Mouse (Mus musculus) 3134 (cell line): ENCODE data around the gene Pcbd2.
A peak's percentile ranks its signal among the peaks of the same experiment; 100 is the strongest.

Experiments used
- DNase-seq: peaks from one replicate; pipeline ENCODE4 v3.0.0-alpha.2; 2011; ENCODE audit warnings: low spot score; ENCODE audit not compliant: insufficient read length; ENCODE audit errors: extremely low read depth

The Pcbd2 gene

DNA sequence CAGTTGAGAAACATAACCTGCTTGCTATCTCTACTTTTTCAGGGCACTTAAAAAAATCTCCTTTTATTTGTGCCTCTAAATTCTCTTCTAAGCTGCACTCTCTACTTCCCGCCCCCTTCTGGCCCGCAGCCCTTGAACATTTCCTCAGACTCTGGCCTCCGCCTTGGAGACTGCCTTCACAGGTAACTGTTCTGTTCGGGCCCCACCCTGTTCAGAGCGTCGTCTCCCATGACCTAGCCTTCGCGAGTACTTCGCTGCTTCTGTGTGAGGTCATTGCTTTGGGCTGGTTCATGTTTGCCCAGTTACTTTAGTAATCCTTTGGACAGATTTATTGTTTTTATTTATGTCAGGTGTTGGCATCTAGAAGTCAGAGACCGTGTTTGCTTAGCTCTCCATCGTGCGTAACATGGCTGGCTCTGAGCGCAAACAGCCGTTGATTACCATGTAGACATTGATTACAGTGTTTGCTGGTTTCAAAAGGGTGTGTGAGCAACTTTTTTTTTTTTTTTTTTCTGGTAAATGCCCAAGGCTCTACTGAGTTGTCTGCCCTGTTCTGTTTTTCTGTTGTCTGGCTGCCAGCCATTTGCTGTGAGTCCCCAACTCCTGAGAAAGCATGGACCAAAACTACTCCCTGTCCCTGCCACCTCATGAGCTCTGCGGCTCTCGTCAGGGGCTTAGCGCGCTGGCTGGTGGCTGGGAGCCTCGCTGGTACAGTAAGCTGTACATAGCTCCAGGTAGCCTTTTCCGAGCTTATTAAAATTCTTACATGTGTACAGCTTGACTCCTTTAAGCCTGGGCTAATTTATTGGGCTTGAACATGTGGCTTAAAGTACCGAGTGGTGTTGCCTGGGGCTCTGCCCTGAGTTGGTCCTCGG lies 6.7 kb downstream of the Pcbd2 start:
- DNase-seq, result no peak

DNA sequence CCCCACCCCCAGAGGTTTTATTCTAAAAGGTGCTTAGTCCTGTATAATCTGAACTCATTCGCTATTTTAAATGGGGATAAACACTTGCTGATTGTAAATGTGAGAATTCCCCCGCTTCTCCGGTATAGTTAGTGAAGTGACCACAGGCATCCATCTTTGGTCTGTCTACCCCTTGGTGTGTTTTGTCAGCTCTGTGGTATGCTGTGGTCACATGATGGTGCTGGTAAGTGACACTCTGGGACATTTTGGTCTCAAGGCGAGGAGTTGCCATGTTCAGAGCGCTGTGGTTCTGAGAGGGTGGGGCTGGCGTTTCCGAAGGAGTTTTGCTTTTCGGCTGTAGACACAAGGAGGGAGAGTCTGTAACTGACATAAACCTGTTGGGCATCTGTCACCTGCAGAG lies 10.7 kb downstream of the Pcbd2 start:
- peak; percentile 32 for DNase-seq

DNA sequence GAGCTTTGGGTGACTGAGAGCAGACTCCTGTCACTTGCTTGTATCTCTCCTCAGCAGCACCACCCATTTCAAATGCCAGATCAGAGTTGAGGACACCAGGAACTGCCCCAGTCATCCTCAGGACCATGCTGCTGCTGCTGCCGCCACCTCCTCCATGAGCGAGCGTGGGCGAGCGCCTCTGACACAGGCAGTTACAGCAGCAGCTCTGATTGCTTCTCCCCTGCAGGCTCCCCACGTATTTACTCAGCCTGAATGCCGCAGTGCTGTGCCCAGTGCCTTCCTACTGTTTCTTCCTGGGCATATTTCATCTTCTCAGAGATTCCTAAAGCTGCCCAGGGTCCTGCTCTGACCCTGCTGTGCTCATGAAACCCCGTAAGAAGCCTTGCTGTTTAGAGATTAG lies 15.1 kb downstream of the Pcbd2 start:
- DNase-seq, result no peak

DNA sequence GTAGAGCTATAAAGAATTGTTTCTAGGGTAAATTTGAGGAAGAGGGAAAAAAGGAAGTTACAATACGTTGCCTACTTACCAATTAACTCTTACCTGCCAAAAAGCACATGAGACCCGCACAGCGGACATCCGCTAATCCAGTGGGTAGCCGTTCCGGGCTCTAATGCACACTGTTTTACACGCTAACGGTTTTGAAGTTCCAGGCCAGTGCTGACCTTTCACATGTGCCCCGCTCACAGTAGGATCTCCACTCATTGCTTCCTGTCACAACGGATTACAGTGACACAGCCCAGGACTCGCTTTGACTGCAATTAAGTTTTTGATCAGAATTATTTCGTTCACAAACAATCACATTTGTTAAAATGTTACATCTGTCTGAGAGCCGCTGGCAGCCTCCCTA lies 27.2 kb downstream of the Pcbd2 start:
- no peak for DNase-seq

DNA sequence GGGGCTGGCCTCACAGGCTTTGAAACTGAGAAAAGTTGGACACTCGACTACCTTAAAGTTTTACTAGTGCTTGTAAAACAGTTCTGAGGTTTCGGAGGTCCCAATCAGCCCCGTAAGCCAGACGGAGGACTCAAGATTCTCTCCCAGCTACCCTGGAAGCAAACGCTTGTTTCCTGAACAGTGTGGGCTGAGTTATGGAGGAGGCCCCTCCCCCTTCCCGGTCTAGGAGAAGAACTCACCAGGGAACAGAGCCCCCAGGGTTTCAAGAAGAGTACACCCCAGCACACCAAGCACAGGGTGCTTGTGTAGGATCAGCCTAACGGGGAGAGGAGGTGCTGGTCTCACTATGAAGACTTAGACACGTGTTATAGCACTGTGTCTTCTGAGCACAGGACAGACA lies 29.6 kb downstream of the Pcbd2 start:
- DNase-seq, result no peak

DNA sequence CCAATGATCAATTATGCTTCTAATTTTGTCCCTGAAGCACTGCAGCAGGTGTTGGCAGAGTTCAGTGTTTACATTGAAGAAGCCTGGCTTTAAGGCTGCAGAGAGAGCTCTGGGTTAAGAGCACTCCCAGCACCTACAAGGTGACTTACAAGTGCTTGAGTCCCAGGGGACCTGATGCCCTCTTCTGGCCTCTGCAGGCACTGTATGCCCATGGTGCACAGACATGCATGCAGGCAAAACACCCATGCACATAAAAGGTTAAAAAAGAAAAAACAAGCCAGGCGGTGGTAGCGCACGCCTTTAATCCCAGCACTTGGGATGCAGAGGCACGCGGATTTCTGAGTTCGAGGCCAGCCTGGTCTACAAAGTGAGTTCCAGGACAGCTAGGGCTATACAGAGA lies 30.5 kb downstream of the Pcbd2 start:
- no peak for DNase-seq

DNA sequence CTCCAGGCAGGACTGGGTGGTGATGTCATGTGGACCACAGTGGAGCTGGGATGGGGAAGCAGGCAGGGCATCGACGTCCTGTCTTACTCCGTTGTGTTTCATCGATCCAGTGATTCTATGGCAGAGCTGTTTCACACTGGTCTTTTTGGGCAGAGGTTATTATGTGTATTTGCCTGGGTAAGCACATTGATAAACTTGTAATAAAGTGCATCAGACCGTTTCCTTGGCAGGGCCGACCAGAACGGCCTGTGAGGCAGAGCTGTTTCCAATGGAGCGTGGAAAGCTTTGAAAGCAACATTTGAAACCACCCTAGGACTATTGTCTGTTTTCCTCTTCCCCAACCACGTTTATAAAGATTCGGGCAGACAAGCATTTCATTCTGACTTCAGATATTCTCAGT lies 33.4 kb downstream of the Pcbd2 start:
- no peak for DNase-seq

DNA sequence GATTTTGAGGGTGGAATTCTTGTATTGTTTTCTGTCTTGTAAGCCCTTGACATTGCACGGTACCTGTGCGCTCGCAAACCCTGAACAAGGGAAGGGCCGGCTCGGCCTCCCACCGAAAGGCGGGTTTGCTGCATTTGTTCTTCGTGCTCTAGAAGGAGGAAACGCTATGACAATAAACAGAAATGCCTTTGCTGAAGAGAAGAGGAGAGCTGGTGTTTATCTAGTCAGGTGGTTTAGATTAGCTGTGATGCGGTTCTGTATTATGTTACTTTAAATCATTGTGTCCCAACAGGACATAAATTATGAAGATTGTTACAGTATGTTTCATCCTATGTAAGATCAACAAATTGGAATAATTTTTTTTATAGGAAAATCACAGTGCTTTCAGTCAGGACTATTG lies 34.3 kb downstream of the Pcbd2 start:
- no peak for DNase-seq

DNA sequence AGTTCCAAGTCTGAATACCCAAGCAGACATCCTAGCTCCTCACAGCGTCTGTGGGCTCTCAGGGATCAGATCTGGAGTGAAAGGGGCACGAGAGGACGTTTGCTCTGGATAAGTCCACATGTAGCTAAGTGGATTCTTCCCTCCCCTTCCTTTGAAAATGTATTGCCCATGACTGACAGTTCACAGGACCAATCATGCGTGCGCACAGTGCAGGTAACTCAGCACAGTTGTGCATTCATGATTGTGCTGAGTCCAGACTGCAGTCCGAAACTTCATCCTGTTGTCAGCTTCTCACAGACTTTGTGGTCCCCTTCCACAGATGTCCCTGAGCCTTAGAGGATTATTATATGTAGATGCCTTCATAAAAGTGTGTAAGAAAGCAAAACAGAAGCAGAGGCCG lies 47.2 kb downstream of the Pcbd2 start:
- DNase-seq, result no peak

DNA sequence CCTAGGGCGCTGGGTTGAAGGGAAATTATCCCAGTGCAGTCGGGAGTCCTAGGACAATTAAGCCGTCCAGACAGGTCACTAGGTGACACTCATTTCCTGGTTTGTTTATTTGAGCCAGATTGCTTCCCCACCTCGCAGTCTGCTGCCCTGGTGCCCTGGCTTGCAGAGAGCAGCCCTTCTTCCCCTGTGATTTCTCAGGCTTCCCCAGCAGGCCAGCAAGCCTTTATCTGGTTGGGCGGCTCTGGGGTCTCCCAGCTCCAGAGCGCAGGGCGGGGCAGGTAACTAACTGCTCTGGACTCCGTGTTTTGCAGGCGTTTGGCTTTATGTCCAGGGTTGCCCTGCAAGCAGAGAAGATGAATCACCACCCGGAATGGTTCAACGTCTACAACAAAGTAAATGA lies 47.9 kb downstream of the Pcbd2 start:
- no peak for DNase-seq

DNA sequence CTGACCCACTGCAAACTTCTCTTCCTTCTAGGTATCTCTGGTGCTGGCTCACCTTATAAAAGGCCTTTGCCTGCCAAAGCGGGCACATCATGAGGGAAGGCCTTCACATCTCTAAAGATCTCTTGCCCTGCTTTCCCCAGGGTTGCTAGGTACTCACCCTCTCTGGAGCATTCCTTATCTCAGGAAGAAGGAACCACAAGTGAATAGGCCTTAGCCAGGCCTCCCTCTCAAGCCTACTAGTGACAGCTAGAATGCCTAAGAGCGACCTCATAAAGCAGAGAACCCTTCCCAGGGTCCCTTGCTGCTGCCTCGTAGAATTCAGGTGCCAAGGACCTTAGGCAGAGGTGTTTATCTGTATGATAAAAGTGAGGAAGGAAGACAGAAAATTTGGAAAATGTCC lies 57.1 kb downstream of the Pcbd2 start, which contains the start of gene Catsper3:
Gene Catsper3, plus strand, starts transcription at position 301 of the 400 bp plus-strand sequence.
- DNase-seq, result no peak

DNA sequence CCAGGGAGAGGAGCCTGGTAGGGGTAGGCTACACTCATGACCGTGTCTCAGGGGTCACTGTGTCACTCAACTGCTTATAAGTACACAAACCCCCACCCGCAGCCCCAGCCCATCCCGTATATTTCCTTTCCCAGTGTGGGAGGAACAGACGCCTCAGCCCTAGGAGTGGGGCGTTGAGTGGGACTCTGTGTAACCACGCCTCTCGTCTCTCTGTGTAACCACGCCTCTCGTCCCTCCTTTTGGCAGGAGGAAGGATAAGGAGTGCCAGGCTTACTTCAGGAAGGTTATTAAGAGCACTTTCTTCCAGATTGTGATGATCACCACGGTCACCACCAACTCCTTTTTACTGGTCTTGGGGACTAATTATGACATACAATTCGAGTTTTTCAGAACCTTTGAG lies 59.0 kb downstream of the Pcbd2 start:
- no peak for DNase-seq

DNA sequence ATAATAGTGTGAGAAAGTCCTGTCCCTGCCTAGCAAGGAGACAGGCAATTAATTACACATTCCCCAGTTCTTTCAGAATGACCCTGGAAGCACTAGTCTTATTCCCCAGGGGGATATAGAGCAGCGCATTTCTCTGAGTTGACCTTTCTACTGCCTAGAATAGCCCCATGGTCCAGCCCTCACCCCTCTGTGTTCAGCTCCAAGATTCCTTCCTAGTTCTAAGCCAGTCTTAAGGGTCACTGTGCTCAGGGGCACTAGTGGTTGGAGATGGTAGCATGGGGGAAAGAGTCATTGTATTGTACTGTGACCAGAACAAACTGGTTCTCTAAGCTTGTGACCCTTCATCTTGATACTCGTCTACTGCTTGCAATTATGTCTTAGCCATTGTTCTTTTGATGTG lies 74.1 kb downstream of the Pcbd2 start:
- DNase-seq, result no peak

DNA sequence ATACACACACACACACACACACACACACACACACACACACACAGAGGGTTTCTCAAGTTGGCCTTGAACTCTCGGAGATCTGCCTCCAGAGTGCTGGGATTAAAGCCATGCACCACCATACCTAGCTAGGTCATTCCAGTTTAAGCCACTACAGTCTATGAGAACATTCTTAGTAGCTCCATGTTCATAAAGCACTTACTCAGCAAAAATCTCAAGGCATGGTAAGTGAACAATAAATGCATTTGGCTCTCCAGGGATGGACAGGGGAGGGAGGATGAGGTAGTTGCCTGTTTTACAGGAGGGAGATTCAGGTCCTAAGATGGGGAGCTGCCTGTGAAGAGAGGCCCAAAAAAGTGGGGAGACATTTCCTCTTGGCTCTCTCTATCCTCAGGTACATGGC lies 76.8 kb downstream of the Pcbd2 start:
- no peak for DNase-seq

DNA sequence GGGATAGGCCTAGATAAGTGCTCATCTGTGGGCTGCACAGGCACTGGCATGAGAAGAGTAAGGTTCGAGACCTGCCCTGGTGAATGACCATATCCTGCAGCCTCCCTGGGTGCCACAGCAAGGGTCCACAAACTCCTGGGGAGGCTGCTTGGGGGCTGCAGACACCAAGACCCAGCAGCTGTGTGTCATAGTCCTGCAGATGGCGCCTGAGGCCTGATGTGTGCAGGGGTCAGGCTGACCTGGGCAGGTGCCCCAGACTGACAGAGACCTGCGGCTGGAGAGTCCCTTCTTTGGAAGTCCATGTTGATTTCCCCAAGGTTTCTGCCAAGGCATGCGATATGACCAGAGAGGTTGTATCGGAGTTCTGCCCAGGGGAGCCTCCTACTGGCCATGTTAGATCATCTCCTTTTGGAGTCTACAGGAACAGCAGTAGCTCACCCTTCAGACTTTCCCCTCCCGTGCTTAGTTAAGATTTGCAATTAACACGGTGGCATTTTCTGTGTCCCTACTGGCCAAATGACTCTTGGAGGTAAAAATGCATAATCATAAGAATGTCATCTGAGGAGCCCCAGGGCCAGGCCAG lies 82.0 kb downstream of the Pcbd2 start:
- no peak for DNase-seq

DNA sequence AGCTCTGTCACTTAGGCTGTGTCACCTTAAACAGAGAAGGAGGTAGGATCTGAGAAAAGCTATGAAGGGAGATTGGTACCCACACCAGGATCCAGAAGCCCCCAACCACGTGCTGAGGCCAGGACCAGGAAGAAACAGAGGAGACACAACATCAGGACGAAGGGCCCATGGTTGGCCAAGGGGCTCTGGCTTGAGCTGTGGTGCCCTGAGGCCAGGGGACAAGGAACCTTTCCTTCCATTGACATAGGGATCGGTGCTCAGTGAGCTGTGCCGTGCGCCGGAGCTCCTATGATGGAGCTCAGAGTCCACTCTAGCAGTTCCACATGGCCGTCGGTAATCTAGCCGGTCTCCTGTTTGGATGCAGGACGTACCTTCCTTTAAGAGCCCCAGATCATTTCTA lies 82.5 kb downstream of the Pcbd2 start:
- DNase-seq, result no peak

DNA sequence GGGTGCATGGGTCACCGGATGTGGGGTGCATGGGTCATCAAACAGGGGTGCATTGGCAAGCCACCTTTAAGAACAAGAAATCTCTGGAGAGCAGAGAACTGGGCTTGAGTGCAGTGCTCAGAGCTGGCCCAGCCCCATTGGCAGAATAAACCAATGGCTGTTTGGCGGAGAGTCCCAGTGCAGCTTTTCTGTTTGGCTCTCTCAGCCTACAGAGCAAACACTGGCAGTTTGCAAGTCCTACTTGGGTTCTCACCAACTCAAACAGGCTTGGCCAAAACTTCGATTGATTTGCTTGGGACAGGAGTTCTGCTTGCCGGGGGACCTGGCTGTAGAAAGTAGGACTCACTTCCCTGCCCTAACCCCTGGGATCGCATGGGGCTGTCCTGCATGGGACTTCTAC lies 83.8 kb downstream of the Pcbd2 start:
- DNase-seq, result no peak

DNA sequence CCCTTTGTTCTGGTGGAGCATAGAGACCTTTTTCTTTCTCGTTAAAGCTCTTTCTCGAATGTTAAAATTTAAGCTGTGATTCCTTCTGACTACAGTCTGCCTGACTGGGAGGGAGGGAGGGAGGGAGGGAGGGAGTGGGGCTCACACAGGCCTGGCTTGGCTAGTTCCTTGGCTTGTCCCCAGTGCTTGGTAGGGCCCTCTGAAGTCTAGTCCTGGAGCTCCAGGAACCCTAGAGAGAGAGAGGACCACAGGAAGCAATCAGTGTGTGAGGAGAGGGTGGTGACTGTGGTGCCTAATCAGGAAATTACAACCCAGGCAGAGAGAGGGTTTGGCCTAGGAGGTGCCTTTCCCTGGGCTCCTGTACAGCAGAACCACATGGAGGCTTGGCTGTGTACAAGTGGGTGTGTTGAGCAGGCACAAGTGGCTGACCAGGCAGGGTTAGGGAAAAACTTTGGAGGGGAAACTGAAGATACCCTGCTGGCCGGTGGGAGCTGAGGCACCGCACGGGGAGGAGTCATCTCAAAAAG lies 86.4 kb downstream of the Pcbd2 start:
- DNase-seq, result no peak

DNA sequence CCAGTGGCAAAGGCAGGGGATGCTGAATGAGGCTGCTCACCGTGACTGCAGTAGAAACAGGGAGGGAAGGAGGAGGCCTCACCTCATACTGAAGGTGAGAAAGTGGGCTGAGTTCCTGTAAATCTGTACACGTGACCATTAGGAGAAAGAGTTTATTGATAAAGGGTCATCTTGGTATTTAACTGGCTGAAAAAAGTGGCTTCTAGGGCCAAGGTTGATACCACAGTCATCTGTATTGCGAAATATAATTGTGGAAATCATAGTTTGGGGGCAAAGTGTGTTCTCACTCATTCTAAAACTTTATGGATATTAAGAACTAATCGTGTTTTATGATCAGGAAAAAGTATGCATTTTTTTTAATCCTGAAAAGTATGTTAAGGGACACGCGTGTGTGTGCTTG lies 87.7 kb downstream of the Pcbd2 start:
- no peak for DNase-seq

DNA sequence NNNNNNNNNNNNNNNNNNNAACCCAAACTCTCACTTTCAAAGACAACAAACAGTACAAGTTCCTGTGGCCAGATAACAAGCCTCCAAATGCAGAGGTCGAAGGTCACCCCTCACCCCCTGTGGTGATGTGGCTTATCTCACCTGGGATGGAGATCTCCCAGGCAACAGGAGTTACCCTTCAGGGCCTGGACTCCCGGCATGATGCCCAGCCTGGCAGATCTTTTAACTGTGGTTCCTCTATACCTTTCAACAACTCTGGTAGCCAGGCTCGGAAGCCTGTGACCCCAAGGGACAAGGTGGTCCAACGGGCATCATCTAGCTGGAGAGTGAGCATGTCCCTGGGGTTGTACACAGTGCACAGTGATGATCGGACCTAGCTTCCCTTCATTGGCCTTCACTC lies 95.3 kb downstream of the Pcbd2 start:
- DNase-seq, result no peak

DNA sequence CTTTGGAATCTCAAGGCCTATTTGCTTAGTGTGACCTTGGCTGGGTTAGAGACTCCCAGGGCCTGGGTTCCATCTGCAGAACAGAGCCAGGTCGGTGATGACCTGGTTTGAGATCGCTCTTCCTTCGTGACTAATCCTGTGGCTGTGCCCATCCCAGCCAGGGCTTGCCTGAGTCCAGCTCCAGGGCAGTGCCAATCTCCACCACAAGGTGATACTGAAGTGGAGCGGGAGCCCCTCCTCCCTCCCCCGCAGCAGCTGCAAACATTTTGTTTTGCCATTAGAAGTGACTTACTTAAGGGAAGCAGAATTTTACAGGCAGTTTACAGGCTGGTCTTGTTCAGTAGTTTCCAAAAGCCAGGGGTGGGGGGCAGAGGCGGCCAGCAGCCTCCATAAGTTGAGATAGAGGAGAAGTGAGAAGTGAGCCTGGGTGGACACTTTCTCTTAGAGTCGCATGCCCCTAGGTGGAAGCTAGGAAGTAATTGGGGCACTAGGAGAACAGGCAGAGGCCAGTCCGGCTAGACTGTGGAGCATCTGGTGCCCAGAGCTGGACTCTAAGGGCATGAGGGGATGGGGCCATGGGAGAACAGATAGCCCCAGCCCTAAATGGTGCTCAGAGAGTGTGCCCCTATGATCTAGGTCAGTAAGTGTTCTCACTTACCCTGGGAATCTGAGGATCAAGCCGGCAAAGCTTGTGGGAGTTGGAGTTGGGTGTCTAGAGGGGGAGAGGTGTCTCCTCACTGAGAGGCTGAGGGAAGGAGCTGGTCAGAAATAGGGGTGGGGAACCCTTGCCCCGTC lies 97.2 kb downstream of the Pcbd2 start:
- DNase-seq, result no peak
